ENCODE assay signal across 22 mouse cellular contexts in genomic region chr2:65553473-65553872, GRCm38 (mm10). TPM values are rescaled to one million over a fixed set of nuclear protein-coding genes. Genes with fewer than 3 reads are reported as not detected.
A peak's percentile ranks its signal among the peaks of the same experiment; 100 is the strongest.
DNase-seq lines count a peak whose midpoint lies in the region; ATAC-seq and TF ChIP-seq lines count a peak whose summit lies in the region.
"Had no signal": no experiment of that assay in that cellular context is flagged by ENCODE, and none has a peak within 500 bp of the region (broad histone marks: within the 10 kb centered on the region; RNA-seq: fewer than 3 reads in every experiment).

No protein-coding gene starts in this region.

- TF ChIP-seq EP300 in lung, postnatal 0 days (IDR thresholded peaks at IDR 0.05): peak; percentile 46; the same call in 1 of the 2 replicates

- peak overlapping the region; percentile 83 for H3K27ac ChIP-seq in hindbrain, embryonic 12.5 days
- H3K27ac ChIP-seq in hindbrain, embryonic 11.5 days (ENCODE audit: low read depth, low read length): no peak overlapping the region
- peak overlapping the region; percentile 62; the same call in 1 of the 2 replicates for H3K27ac ChIP-seq in hindbrain, embryonic 15.5 days (replicated peaks)
- no peak overlapping the region for H3K27ac ChIP-seq in hindbrain, postnatal 0 days
- H3K27ac ChIP-seq in lung, postnatal 0 days (ENCODE audit: low read length): no peak overlapping the region
- H3K27ac ChIP-seq: forebrain, embryonic 10.5 days; forebrain, embryonic 13.5 days had no signal

- WGBS in hindbrain, embryonic 12.5 days: 83% methylated on average over 3 of the region's 3 CpGs
- WGBS in hindbrain, embryonic 11.5 days: 86% methylated on average over 3 of the region's 3 CpGs
- 85% methylated on average over 3 of the region's 3 CpGs for WGBS in hindbrain, embryonic 15.5 days
- WGBS in hindbrain, postnatal 0 days: 86% methylated on average over 3 of the region's 3 CpGs
- 52% methylated on average over 3 of the region's 3 CpGs for WGBS in lung, postnatal 0 days

- no peaks in the 10 kb centered on the region for H3K9me3 ChIP-seq in hindbrain, embryonic 12.5 days (replicated peaks)
- no peaks in the 10 kb centered on the region for H3K9me3 ChIP-seq in hindbrain, embryonic 11.5 days (ENCODE audit: control insufficient read depth, low read length)
- no peaks in the 10 kb centered on the region for H3K9me3 ChIP-seq in hindbrain, embryonic 15.5 days
- H3K9me3 ChIP-seq in hindbrain, postnatal 0 days (ENCODE audit: low read length): no peaks in the 10 kb centered on the region
- no peaks in the 10 kb centered on the region for H3K9me3 ChIP-seq in lung, postnatal 0 days (ENCODE audit: low read length)
- H3K9me3 ChIP-seq: forebrain, embryonic 10.5 days; forebrain, embryonic 13.5 days had no signal

- ATAC-seq in hindbrain, embryonic 12.5 days (ENCODE audit: low FRiP score): no peak
- ATAC-seq in hindbrain, embryonic 11.5 days (ENCODE audit: low FRiP score): no peak
- no peak for ATAC-seq in hindbrain, embryonic 15.5 days (ENCODE audit: low FRiP score, low read depth)
- ATAC-seq in hindbrain, postnatal 0 days: no peak
- ATAC-seq in lung, postnatal 0 days: peak; percentile 58
- ATAC-seq: inflammation-experienced regulatory T-cells, adult 6 months; Patski had no signal

- H3K36me3 ChIP-seq in hindbrain, embryonic 12.5 days: no peaks in the 10 kb centered on the region
- H3K36me3 ChIP-seq in hindbrain, embryonic 11.5 days (ENCODE audit: control insufficient read depth, insufficient read depth, low read length): no peaks in the 10 kb centered on the region
- H3K36me3 ChIP-seq in hindbrain, embryonic 15.5 days: no peaks in the 10 kb centered on the region
- H3K36me3 ChIP-seq in hindbrain, postnatal 0 days (ENCODE audit: insufficient read depth, low read length): no peaks in the 10 kb centered on the region
- no peaks in the 10 kb centered on the region for H3K36me3 ChIP-seq in lung, postnatal 0 days (ENCODE audit: insufficient read depth, low read length)
- H3K36me3 ChIP-seq: forebrain, embryonic 10.5 days; G1E had no signal

- no peak overlapping the region for H3K4me3 ChIP-seq in hindbrain, embryonic 12.5 days
- no peak overlapping the region for H3K4me3 ChIP-seq in hindbrain, embryonic 11.5 days (ENCODE audit: low read depth, low read length)
- H3K4me3 ChIP-seq in hindbrain, embryonic 15.5 days: no peak overlapping the region
- H3K4me3 ChIP-seq in hindbrain, postnatal 0 days (ENCODE audit: low read length): no peak overlapping the region
- no peak overlapping the region for H3K4me3 ChIP-seq in lung, postnatal 0 days (ENCODE audit: low read depth, low read length)
- H3K4me3 ChIP-seq: forebrain, embryonic 10.5 days; forebrain, embryonic 13.5 days; gastrocnemius, adult 2 months had no signal

- H3K27me3 ChIP-seq in hindbrain, embryonic 12.5 days: no peaks in the 10 kb centered on the region
- H3K27me3 ChIP-seq in hindbrain, embryonic 11.5 days (ENCODE audit: control insufficient read depth, insufficient read depth, low read length): no peaks in the 10 kb centered on the region
- H3K27me3 ChIP-seq in hindbrain, embryonic 15.5 days: no peaks in the 10 kb centered on the region
- no peaks in the 10 kb centered on the region for H3K27me3 ChIP-seq in hindbrain, postnatal 0 days (ENCODE audit: insufficient read depth, low read length)
- H3K27me3 ChIP-seq in lung, postnatal 0 days (replicated peaks; ENCODE audit: insufficient read depth, low read length): no peaks in the 10 kb centered on the region
- H3K27me3 ChIP-seq: forebrain, embryonic 13.5 days had no signal

- no peak for TF ChIP-seq CTCF in hindbrain, postnatal 0 days (IDR thresholded peaks at IDR 0.05; ENCODE audit: low read depth)
- no peak for TF ChIP-seq CTCF in lung, postnatal 0 days (IDR thresholded peaks at IDR 0.05)

- H3K4me1 ChIP-seq in hindbrain, embryonic 12.5 days: peaks cover 22% of the 10 kb centered on the region
- H3K4me1 ChIP-seq in hindbrain, embryonic 11.5 days (replicated peaks; ENCODE audit: control insufficient read depth, insufficient read depth, low read length): 0 out of 2 replicates have a peak, but pooled peaks cover 2% of the 10 kb centered on the region
- peaks cover 22% of the 10 kb centered on the region for H3K4me1 ChIP-seq in hindbrain, embryonic 15.5 days (replicated peaks)
- H3K4me1 ChIP-seq in hindbrain, postnatal 0 days (ENCODE audit: insufficient read depth, low read length): no peaks in the 10 kb centered on the region
- H3K4me1 ChIP-seq in lung, postnatal 0 days (ENCODE audit: insufficient read depth, low read depth, low read length): no peaks in the 10 kb centered on the region; the same call in 1 of the 2 replicates

- no peak for DNase-seq in hindbrain, embryonic 11.5 days (ENCODE audit: low spot score)
- DNase-seq in hindbrain, postnatal 0 days (ENCODE audit: low spot score): no peak
- peak; percentile 29 for DNase-seq in lung, postnatal 0 days (ENCODE audit: low spot score)
- no peak for DNase-seq in lung, postnatal 36 days
- DNase-seq in thymus, postnatal 4 days: no peak
- DNase-seq: adrenal gland, postnatal 10 days; adrenal gland, postnatal 36 days; cerebellum, adult 18-20 months; cerebellum, adult 9-10 months; cerebellum, postnatal 14 days; gastrocnemius, adult 2 months; gastrocnemius, postnatal 14 days; heart, adult 11 months had no signal

- H3K4me2 ChIP-seq in hindbrain, embryonic 12.5 days (replicated peaks): no peak overlapping the region
- H3K4me2 ChIP-seq in hindbrain, embryonic 11.5 days (replicated peaks; ENCODE audit: low read depth, low read length): no peak overlapping the region
- no peak overlapping the region for H3K4me2 ChIP-seq in hindbrain, embryonic 15.5 days
- no peak overlapping the region for H3K4me2 ChIP-seq in hindbrain, postnatal 0 days (ENCODE audit: low read depth, low read length)
- no peak overlapping the region for H3K4me2 ChIP-seq in lung, postnatal 0 days (replicated peaks; ENCODE audit: low read depth, low read length)
- H3K4me2 ChIP-seq: forebrain, embryonic 13.5 days; heart, embryonic 11.5 days had no signal

- no peak overlapping the region for H3K9ac ChIP-seq in hindbrain, embryonic 12.5 days
- no peak overlapping the region for H3K9ac ChIP-seq in hindbrain, embryonic 11.5 days (ENCODE audit: low read depth, low read length)
- H3K9ac ChIP-seq in hindbrain, embryonic 15.5 days: no peak overlapping the region
- H3K9ac ChIP-seq in hindbrain, postnatal 0 days (replicated peaks; ENCODE audit: low read length): no peak overlapping the region
- no peak overlapping the region for H3K9ac ChIP-seq in lung, postnatal 0 days (replicated peaks; ENCODE audit: low read depth)
- H3K9ac ChIP-seq: forebrain, embryonic 13.5 days had no signal

RNA-seq across cellular contexts. Expression of gene Scn3a, which starts 14.0 kb away (rescaled TPM):
- 47.6 and 49.4 TPM in 2 replicates for polyA plus RNA-seq in hindbrain, embryonic 12.5 days (2016; fragmentation: Nextera tagmentation; extraction: Ambion mirVana)
- 33.2 and 34.4 TPM in 2 replicates for polyA plus RNA-seq in hindbrain, embryonic 11.5 days (2014; fragmentation: Nextera tagmentation; extraction: Ambion mirVana)
- 46.9 and 47.7 TPM in 2 replicates for polyA plus RNA-seq in hindbrain, embryonic 15.5 days (2015; fragmentation: Nextera tagmentation; extraction: Ambion mirVana)
- total RNA-seq in hindbrain, postnatal 0 days (2014; rRNA removed): 52.6 and 65.1 TPM in 2 replicates
- 31.1 and 32.1 TPM in 2 replicates for polyA plus RNA-seq in hindbrain, postnatal 0 days (2015; fragmentation: Nextera tagmentation; extraction: Ambion mirVana)
- polyA plus RNA-seq in lung, postnatal 0 days (2015; fragmentation: Nextera tagmentation; extraction: Ambion mirVana): 0.73 and 1.00 TPM in 2 replicates
- total RNA-seq: hematopoietic stem cell, adult 5-6 weeks had no signal
- polyA plus RNA-seq: G1E; inflammation-experienced regulatory T-cells, adult 6 months had no signal

Comparison
In these comparisons a context has a peak if more than half of its experiments do, and no peak if none do; other contexts are left out.
1. H3K27ac ChIP-seq: peak in hindbrain, embryonic 12.5 days (single experiment) and hindbrain, embryonic 15.5 days (single experiment); none in hindbrain, embryonic 11.5 days (single experiment), hindbrain, postnatal 0 days (single experiment) and lung, postnatal 0 days (single experiment).
2. RNA of gene Scn3a, which starts 14.0 kb away (polyA plus RNA-seq): 46.9 to 47.7 TPM in hindbrain, embryonic 15.5 days, 47.6 to 49.4 TPM in hindbrain, embryonic 12.5 days, 33.2 to 34.4 TPM in hindbrain, embryonic 11.5 days and 31.1 to 32.1 TPM in hindbrain, postnatal 0 days; 0.73 to 1.00 TPM in lung, postnatal 0 days; every median in the first group is over 10 times any median in the second.